Mouse (Mus musculus) spleen, postnatal 10 days (tissue): ENCODE data around the gene Atp2b1.

Source experiments
- DNase-seq, 2 experiments: peaks; one replicate each; pipeline ENCODE4 v3.0.0; 2021 to 2022; ENCODE audit warnings: low spot score in 2 of 2

Gene Atp2b1

DNA sequence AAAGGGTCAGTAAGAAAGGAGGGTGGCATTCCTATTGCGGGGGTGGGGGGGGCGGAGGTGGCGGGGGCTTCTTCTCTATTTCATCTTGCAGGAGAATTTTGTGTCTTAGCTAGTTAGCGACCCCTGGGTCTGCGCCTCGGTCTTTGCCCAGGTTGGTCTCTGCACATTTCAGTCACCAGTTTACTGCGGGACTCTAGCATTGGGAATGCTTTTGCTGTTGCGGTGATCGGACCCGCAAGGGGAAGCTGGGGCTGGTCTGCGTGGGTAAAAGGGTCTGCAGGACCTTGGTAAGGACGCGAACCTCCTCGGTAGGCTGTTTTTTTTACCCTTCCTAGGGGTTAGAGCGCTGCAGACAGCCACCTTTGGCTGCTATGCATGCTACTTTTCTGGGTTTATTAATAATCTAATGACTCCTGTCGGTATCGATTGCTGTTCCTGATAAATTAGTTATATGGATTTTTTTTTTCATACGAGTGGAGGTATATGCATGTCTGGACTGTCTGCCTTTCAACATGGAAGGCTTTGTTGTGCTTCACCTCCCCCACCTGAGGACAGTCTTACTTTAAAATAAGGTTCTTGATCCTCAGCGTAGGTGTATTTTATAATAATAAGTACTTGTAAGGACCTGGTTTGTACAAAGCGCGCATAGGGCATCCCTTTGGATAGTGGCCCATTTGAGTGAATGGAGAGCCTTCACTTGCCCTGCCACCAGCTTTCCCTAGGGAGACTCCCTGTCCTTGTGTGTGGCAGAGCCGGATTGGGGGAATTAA, 2.0 kb downstream of the Atp2b1 start:
- peak in 1 of 2 experiments; percentile 20 for DNase-seq

DNA sequence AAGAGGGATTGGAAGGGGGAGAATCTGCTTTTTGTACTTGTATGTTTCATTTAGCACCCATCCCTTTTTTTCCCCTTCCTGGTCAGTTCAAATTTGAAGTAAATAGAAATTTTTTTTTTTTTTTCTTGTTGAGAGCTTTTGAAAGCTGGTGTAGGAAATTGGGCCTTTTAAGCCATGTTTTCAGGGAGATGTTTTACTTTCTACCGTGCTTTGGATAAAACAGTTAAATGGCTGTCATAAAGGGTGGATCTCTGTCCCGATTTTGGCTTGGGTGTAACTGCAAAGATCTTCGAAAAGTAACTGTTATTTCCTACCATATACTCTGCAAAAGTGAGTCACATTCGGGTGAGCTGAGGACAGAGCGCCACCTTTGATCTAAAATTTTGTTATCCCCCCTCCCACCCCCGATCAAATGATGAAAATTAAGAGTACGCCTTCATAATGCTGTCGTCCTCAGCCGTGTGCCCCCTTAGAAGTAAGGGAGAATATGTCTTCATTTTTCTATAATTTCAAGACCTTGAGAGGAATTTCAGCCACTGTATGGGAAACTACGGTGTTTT, 2.7 kb downstream of the Atp2b1 start:
- no peak for DNase-seq

DNA sequence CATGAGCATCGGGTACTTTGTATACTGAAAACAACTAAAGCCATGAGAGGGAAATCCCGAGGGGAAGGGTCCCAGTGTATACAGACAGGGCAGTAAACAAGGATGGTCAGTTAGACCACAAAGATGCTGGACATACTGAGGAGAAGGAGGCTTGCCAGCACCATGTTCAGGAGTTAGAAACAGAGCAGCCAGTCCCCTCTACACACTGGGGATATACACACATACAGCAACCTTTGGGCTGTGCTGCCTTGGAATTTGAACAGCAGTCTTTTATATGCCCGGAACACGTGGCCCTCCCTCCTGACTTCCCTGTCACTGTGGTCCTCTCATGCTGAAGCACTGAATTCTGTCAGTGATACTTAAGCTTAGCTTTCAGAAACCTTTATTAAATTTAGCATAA, 10.9 kb downstream of the Atp2b1 start:
- no peak for DNase-seq

DNA sequence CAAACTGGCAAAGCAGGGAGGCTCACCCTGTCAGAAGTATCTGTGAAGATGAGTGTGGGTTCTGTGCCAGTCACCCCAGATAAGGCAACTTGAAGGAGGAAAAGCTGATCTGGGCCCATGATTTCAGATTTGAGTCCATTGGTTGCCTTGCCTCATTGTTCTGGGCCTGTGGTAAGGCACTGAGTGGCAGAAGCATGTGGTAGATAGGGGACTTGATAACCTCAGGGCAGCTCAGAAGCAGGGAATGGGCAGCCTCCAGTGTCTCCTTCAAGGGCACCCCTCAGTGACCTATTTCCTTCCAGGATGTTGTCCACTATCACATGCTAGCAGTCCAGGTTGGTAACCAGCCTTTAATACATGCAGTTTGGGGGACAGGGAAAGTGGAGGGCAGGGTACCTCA, 12.8 kb downstream of the Atp2b1 start:
- DNase-seq: no peak

DNA sequence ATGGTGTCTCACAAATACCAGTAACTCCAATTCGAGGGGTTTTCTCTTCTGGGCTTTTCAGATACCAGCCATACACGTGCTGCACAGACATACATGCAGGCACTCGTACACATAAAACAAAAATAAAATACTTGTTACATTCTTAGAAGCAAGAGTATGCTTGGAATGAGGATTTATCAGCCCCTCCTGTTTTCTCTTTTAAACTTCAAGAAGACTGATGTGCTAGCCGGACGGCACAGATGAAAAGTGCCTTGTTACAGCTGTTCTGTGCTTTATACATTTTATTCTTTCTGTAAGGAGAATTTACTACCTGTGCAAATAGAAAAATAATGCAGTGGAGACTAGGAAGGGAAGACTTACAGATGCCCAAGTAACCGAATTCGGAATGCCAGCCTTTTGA, 15.2 kb downstream of the Atp2b1 start:
- no peak for DNase-seq

DNA sequence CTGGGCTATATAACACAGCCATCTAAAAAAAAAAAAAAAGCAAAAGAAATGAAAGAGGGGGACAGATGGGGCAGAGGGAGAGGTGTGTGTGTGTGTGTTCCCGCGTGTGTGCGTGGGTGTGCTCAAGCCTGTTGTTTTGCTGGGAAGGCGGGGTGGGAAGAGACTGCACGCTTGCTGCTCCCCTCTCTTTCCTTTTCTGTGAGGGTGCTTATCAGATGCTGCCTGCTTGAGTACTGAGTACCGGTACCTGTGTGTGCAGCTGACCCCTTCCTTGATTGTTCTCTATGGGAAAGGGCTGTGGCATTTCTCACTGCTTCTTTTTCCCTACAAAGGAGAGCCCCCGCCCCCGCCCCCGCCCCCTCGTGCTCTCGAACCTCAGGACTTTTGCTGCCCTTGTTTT, 15.9 kb downstream of the Atp2b1 start:
- DNase-seq: no peak

DNA sequence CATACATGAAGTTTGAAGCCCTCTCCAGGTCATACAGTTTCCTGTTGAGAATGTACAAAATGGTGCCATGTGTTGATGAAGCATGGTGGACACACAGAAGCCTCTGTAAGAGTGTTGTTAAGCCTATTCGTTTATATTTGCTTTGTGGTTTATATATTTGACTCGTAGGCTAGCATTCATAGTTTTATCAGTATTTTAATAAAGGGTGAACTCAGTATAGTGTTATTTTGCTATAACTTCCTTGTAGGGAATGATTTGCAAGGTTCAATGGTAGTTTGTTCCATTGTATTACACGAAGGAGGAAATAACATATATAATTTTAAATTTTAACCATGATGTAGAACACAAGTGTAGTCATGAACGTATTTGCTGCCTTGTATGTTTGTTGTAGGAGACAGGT, 25.9 kb downstream of the Atp2b1 start:
- DNase-seq: no peak

GRCm38 (mm10) chr10:98940799-98941198, 26.6 kb downstream of the Atp2b1 start:
- DNase-seq: no peak

DNA sequence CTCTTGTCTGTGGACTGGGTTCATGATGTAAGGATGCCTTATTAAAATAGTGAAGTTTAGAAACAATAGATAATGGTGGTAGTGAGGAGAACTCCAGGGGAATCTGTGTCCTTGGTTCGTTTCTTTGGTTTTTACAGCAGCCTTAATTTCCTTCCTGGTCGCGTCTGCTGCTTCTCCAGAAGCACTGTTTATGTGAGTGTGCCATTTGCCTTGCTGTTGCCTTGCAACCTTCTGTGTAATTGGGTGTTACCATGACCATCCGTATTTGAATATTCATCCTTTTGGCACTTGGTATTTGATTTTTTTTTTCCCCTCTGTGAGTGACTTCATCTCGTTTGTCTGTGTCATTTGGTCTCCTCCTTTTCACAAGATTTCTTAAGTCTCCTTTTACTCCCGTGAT, 27.8 kb downstream of the Atp2b1 start:
- no peak for DNase-seq

GRCm38 (mm10) chr10:98942999-98943398, 28.8 kb downstream of the Atp2b1 start:
- DNase-seq: no peak

DNA sequence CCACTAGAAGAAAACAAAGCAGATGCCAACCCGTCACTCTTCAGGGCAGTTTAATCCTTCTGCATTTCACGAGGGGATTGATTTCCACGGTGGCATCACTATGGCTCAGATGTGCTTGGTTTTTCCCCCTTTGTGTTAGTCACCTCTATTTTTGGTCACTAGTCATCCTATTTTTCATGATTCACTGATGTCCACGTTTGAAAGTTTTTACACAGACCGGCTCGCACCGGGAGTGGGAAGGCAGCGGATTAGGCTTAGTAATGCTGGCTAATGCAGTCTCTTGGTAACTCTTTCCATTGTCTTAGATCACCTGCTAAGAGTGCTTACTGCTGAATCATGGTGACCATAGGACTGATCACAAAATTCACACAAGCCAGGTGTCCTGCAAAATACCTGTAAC, 29.7 kb downstream of the Atp2b1 start:
- no peak for DNase-seq

DNA sequence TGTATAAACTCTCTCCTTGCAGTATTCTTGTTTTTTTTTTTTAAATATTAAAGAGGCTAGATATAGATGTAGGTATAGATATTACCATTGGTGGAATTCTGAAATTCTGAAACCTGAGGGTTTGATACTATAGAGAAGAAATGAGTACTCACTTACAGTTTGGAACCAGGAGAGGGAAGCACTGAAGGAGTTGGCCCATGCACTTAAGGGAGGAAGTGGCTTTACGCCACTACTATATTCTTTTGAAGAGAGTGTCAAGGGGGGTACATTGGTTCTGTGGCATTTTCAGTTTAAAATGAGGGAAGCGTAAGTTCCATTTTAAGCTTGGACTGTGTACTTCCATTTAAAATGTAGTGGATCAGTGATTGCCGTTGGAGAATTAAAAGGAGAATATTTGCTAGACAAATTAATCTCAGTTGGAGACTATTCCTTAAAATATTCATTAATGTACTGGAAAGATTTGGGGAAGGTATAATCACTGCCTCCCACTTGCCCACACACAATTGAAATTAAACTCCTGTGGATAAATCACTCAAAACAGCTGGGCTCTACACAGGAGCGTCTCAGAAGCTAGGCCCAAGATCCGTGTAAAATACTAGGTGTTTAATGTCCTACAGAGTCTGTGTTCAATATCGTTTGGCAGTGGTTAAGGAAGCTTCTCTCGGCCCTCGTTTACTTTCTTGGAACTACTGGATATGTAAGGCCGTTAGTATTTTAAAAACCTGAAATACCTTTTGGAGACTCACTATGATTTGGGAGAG, 32.0 kb downstream of the Atp2b1 start:
- DNase-seq: peak in 1 of 2 experiments; percentile 2

- DNase-seq: no peak
These were observed 33.0 kb downstream of the Atp2b1 start for GRCm38 (mm10) chr10:98947206-98947605.

- DNase-seq: no peak
These were observed 33.9 kb downstream of the Atp2b1 start for GRCm38 (mm10) chr10:98948096-98948495.

- no peak for DNase-seq
These were observed 35.5 kb downstream of the Atp2b1 start for GRCm38 (mm10) chr10:98949750-98950149.

- DNase-seq: no peak
These were observed 37.4 kb downstream of the Atp2b1 start for GRCm38 (mm10) chr10:98951286-98952270.

- no peak for DNase-seq
These were observed 40.2 kb downstream of the Atp2b1 start for GRCm38 (mm10) chr10:98954230-98954993.

DNA sequence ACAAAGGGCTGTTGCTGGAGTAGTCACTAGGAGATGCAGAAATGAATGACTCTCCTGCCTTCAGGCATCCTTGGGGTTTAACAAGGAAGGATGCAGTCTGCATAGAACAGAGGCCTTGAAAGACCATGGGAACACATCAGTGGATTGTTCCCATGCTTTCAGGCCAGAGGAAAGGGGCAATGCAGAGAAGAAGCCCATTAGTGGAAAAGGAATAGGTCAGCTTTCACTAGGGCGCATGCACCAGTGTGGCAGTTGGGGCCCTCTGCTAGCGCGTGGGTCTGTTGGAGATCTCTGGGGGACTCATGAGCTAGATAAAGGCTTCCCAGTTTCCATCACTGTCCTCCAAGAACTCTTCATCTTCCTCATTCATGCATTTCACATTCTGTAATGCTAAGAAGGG, 41.9 kb downstream of the Atp2b1 start:
- no peak for DNase-seq

- DNase-seq: no peak
These were observed 44.5 kb downstream of the Atp2b1 start for GRCm38 (mm10) chr10:98958752-98959151.

- DNase-seq: no peak
These were observed 45.2 kb downstream of the Atp2b1 start for GRCm38 (mm10) chr10:98959385-98959784.

DNA sequence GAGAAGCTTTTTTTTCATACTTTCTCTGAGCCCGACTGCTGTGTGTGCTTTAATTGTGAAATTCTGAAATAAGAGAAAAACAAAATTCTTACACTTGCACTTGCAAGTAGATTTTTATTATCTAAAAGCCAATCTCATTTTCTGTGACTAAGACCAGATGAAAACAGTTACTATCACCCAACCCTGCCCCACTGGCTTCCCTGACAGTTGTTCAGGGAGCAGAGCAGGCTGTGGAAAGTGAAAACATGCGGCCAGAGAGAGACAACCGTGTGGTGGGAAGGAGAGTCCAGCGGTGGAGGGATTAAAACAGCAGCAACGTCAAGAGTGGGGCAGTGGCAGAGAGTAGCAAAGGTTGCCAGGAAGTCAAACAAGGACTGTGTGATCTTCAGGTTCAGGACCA, 46.7 kb downstream of the Atp2b1 start:
- DNase-seq: no peak
